Mouse (Mus musculus) neural tube, embryonic 15.5 days (tissue): ENCODE data around the gene Calhm3. TPM values are rescaled to one million over a fixed set of nuclear protein-coding genes. Genes with fewer than 3 reads are reported as not detected.

Experiments
- ATAC-seq: fragments of 200-750 bp; cut with Nextera tagmentation; 2 replicates; pipeline ENCODE4 v1.8.0; 2017; ENCODE audit warnings: mild to moderate bottlenecking, moderate TSS enrichment, moderate library complexity; ENCODE audit not compliant: low FRiP score
- H3K27ac ChIP-seq: fragments of 300-500 bp; sonication (generic); replicated peaks from 2 replicates; pipeline ENCODE4 v1.5.1; 2015; ENCODE audit warnings: mild to moderate bottlenecking, inconsistent platforms
- H3K27me3 ChIP-seq: fragments of 300-500 bp; sonication (generic); replicated peaks from 2 replicates; pipeline ENCODE4 v1.6.1; 2015; ENCODE audit warnings: inconsistent platforms
- H3K36me3 ChIP-seq: fragments of 300-500 bp; sonication (generic); 2 replicates; pipeline ENCODE4 v1.6.1; 2015; ENCODE audit warnings: inconsistent platforms
- H3K4me1 ChIP-seq: fragments of 300-500 bp; sonication (generic); 2 replicates; pipeline ENCODE4 v1.6.1; 2015; ENCODE audit warnings: inconsistent platforms
- H3K4me2 ChIP-seq: fragments of 300-500 bp; sonication (generic); 2 replicates; pipeline ENCODE4 v1.6.1; 2015; ENCODE audit warnings: inconsistent platforms, mild to moderate bottlenecking, moderate library complexity
- H3K4me3 ChIP-seq: fragments of 300-500 bp; sonication (generic); replicated peaks from 2 replicates; pipeline ENCODE4 v1.5.1; 2015; ENCODE audit warnings: mild to moderate bottlenecking, inconsistent platforms
- H3K9ac ChIP-seq: fragments of 300-500 bp; sonication (generic); replicated peaks from 2 replicates; pipeline ENCODE4 v1.6.1; 2015; ENCODE audit warnings: mild to moderate bottlenecking, inconsistent platforms
- H3K9me3 ChIP-seq: fragments of 300-500 bp; sonication (generic); replicated peaks from 2 replicates; pipeline ENCODE4 v1.6.1; 2016; ENCODE audit warnings: inconsistent platforms
- WGBS: fragments of 180-500 bp; shearing (Covaris S2); methylation state at CpG from one replicate; pipeline ENCODE4 v1.1.7; 2015; ENCODE audit warnings: mixed read lengths; 5-methylcytosine and 5-hydroxymethylcytosine counted together
- polyA plus RNA-seq: library from polyadenylated mRNA; unstranded; fragments of >200 nt; fragmentation: Nextera tagmentation; extraction: Ambion mirVana; gene quantifications from 2 replicates; pipeline ENCODE4 v1.2.1, GENCODE M21; 2015

Gene Calhm3
- polyA plus RNA-seq, 1 experiment from 2014 or later = not detected

GRCm38 (mm10) chr19:47137771-47138421 is 19.7 kb downstream of the Calhm3 start, which contains the start of gene Calhm2:
Gene Calhm2 (minus strand): TSS chr19:47138294.
- Histone ChIP-seq H3K27me3 (0 out of 2 replicates have a peak, but pooled peaks cover 3% of the 10 kb centered on the region), H3K4me2 (peak within 1 kb of the TSS; percentile 54), H3K36me3 (0 out of 2 replicates have a peak, but pooled peaks cover 2% of the 10 kb centered on the region), H3K4me3 (peak within 1 kb of the TSS; percentile 28), H3K27ac (peak within 1 kb of the TSS; percentile 65), H3K4me1 (peaks cover 14% of the 10 kb centered on the region), H3K9me3 (no peaks in the 10 kb centered on the region), H3K9ac (peak within 1 kb of the TSS; percentile 36)
- ATAC-seq = 0 out of 2 replicates have a peak, but pooled peaks have one; percentile 45
- 18% methylated on average over 28 of the region's 28 CpGs for WGBS

- peak overlapping the region; percentile 28; the same call in 1 of the 2 replicates for H3K4me3 ChIP-seq
These were observed 20.4 kb downstream of the Calhm3 start for GRCm38 (mm10) chr19:47137051-47137581.

GRCm38 (mm10) chr19:47136170-47136569 is 21.4 kb downstream of the Calhm3 start:
- ATAC-seq = no peak
- H3K4me3 ChIP-seq = no peak overlapping the region
- 86% methylated on average over 5 of the region's 5 CpGs for WGBS
- peaks cover 13% of the 10 kb centered on the region; the same call in 1 of the 2 replicates for H3K36me3 ChIP-seq
- H3K9ac ChIP-seq = no peak overlapping the region
- no peak overlapping the region for H3K27ac ChIP-seq
- no peaks in the 10 kb centered on the region for H3K9me3 ChIP-seq
- peaks cover 14% of the 10 kb centered on the region for H3K4me1 ChIP-seq
- H3K27me3 ChIP-seq = 0 out of 2 replicates have a peak, but pooled peaks cover 3% of the 10 kb centered on the region
- no peak overlapping the region for H3K4me2 ChIP-seq

More at GRCm38 (mm10) chr19:47137051-47137581, 20.4 kb downstream of the Calhm3 start:
- 0 out of 2 replicates have a peak overlapping the region, but pooled peaks have one; percentile 36 for H3K9ac ChIP-seq
- 47% methylated on average over 6 of the region's 6 CpGs for WGBS
- no peak for ATAC-seq
- H3K4me2 ChIP-seq = peak overlapping the region; percentile 54
- H3K4me1 ChIP-seq = peaks cover 14% of the 10 kb centered on the region
- H3K27me3 ChIP-seq = 0 out of 2 replicates have a peak, but pooled peaks cover 3% of the 10 kb centered on the region
- no peaks in the 10 kb centered on the region for H3K9me3 ChIP-seq
- no peak overlapping the region for H3K27ac ChIP-seq
- H3K36me3 ChIP-seq = 0 out of 2 replicates have a peak, but pooled peaks cover 6% of the 10 kb centered on the region

- 0 out of 2 replicates have a peak, but pooled peaks cover 3% of the 10 kb centered on the region for H3K27me3 ChIP-seq
- no peak overlapping the region for H3K4me3 ChIP-seq
- no peak for ATAC-seq
- H3K4me2 ChIP-seq = no peak overlapping the region
- H3K27ac ChIP-seq = no peak overlapping the region
- no peak overlapping the region for H3K9ac ChIP-seq
- peaks cover 19% of the 10 kb centered on the region for H3K36me3 ChIP-seq
- peaks cover 14% of the 10 kb centered on the region for H3K4me1 ChIP-seq
- WGBS = 93% methylated on average over 17 of the region's 17 CpGs
- no peaks in the 10 kb centered on the region for H3K9me3 ChIP-seq
These were observed 22.0 kb downstream of the Calhm3 start for GRCm38 (mm10) chr19:47135568-47135967.

GRCm38 (mm10) chr19:47133161-47133560 is 24.4 kb downstream of the Calhm3 start:
- Histone ChIP-seq H3K27ac (no peak overlapping the region), H3K4me1 (peaks cover 12% of the 10 kb centered on the region), H3K9me3 (no peaks in the 10 kb centered on the region), H3K4me3 (no peak overlapping the region), H3K9ac (no peak overlapping the region), H3K27me3 (no peaks in the 10 kb centered on the region), H3K4me2 (no peak overlapping the region), H3K36me3 (peaks cover 43% of the 10 kb centered on the region)
- no peak for ATAC-seq
- 93% methylated on average over 7 of the region's 7 CpGs for WGBS

GRCm38 (mm10) chr19:47130551-47131125 is 26.9 kb downstream of the Calhm3 start:
- Histone ChIP-seq H3K4me2 (no peak overlapping the region), H3K9me3 (no peaks in the 10 kb centered on the region), H3K27ac (no peak overlapping the region), H3K36me3 (peaks cover 69% of the 10 kb centered on the region), H3K9ac (no peak overlapping the region), H3K27me3 (no peaks in the 10 kb centered on the region), H3K4me1 (no peaks in the 10 kb centered on the region), H3K4me3 (no peak overlapping the region)
- ATAC-seq = no peak
- 96% methylated on average over 15 of the region's 15 CpGs for WGBS

- Histone ChIP-seq H3K4me2 (no peak overlapping the region), H3K9ac (no peak overlapping the region), H3K27me3 (no peaks in the 10 kb centered on the region), H3K4me3 (no peak overlapping the region), H3K27ac (no peak overlapping the region), H3K9me3 (no peaks in the 10 kb centered on the region), H3K4me1 (no peaks in the 10 kb centered on the region), H3K36me3 (peaks cover 85% of the 10 kb centered on the region)
- no peak for ATAC-seq
- 94% methylated on average over 11 of the region's 11 CpGs for WGBS
These were observed 28.7 kb downstream of the Calhm3 start for GRCm38 (mm10) chr19:47128835-47129234.

- Histone ChIP-seq H3K4me2 (no peak overlapping the region), H3K9ac (no peak overlapping the region), H3K36me3 (peaks cover 83% of the 10 kb centered on the region), H3K4me1 (no peaks in the 10 kb centered on the region), H3K27ac (no peak overlapping the region), H3K4me3 (no peak overlapping the region), H3K27me3 (no peaks in the 10 kb centered on the region), H3K9me3 (no peaks in the 10 kb centered on the region)
- 96% methylated on average over 9 of the region's 10 CpGs for WGBS
- no peak for ATAC-seq
These were observed 29.4 kb downstream of the Calhm3 start for GRCm38 (mm10) chr19:47128164-47128563.

- Histone ChIP-seq H3K27me3 (no peaks in the 10 kb centered on the region), H3K9me3 (no peaks in the 10 kb centered on the region), H3K36me3 (peaks cover 73% of the 10 kb centered on the region), H3K4me3 (no peak overlapping the region), H3K4me2 (no peak overlapping the region), H3K27ac (no peak overlapping the region), H3K9ac (no peak overlapping the region), H3K4me1 (no peaks in the 10 kb centered on the region)
- 27% methylated on average over 2 of the region's 2 CpGs for WGBS
- no peak for ATAC-seq
These were observed 34.8 kb downstream of the Calhm3 start for GRCm38 (mm10) chr19:47122802-47123201.

- H3K4me1 ChIP-seq = no peaks in the 10 kb centered on the region
- no peak overlapping the region for H3K9ac ChIP-seq
- no peaks in the 10 kb centered on the region for H3K27me3 ChIP-seq
- ATAC-seq = no peak
- peaks cover 73% of the 10 kb centered on the region for H3K36me3 ChIP-seq
- no peaks in the 10 kb centered on the region for H3K9me3 ChIP-seq
- no peak overlapping the region for H3K4me3 ChIP-seq
- no peak overlapping the region for H3K27ac ChIP-seq
- 48% methylated on average over 4 of the region's 4 CpGs for WGBS
- H3K4me2 ChIP-seq = no peak overlapping the region
These were observed 36.5 kb downstream of the Calhm3 start for GRCm38 (mm10) chr19:47121054-47121453.

- no peak overlapping the region for H3K4me2 ChIP-seq
- no peaks in the 10 kb centered on the region for H3K9me3 ChIP-seq
- H3K9ac ChIP-seq = no peak overlapping the region
- H3K36me3 ChIP-seq = peaks cover 74% of the 10 kb centered on the region
- no peaks in the 10 kb centered on the region for H3K4me1 ChIP-seq
- no peak overlapping the region for H3K4me3 ChIP-seq
- H3K27me3 ChIP-seq = no peaks in the 10 kb centered on the region
- 86% methylated on average over 2 of the region's 2 CpGs for WGBS
- no peak overlapping the region for H3K27ac ChIP-seq
- no peak for ATAC-seq
These were observed 38.9 kb downstream of the Calhm3 start for GRCm38 (mm10) chr19:47118634-47119033.
